Mouse (Mus musculus) kidney, postnatal 4 days (tissue): ENCODE data around the gene Bptf.
A peak's percentile ranks its signal among the peaks of the same experiment; 100 is the strongest.
"Not testable (repeated sequence)": the region's sequence is repeated elsewhere in the genome, so short reads cannot be mapped to it uniquely, and the experiment has no call there.

ENCODE experiments used
- DNase-seq, 2 experiments: peaks; one replicate each; pipeline ENCODE4 v3.0.0; 2021; ENCODE audit warnings: mixed read lengths in 2 of 2

The Bptf gene

GRCm38 (mm10) chr11:107016893-107017292 is 115.0 kb downstream of the Bptf start:
- peak in 1 of 2 experiments; percentile 42 for DNase-seq

- not testable (repeated sequence) for DNase-seq
Measured at GRCm38 (mm10) chr11:107015535-107016187, 116.3 kb downstream of the Bptf start.

- DNase-seq = peak in 1 of 2 experiments; percentile 48
Measured at GRCm38 (mm10) chr11:107014597-107015309, 117.2 kb downstream of the Bptf start.

GRCm38 (mm10) chr11:107014020-107014585 is 117.8 kb downstream of the Bptf start:
- peak in 1 of 2 experiments; percentile 22 for DNase-seq

GRCm38 (mm10) chr11:107012324-107013017 is 119.5 kb downstream of the Bptf start:
- DNase-seq = peak; percentile 97 to 98

- peak; percentile 22 to 33 for DNase-seq
Measured at GRCm38 (mm10) chr11:107011669-107012323, 120.1 kb downstream of the Bptf start.

- DNase-seq = no peak
Measured at GRCm38 (mm10) chr11:107011171-107011570, 120.8 kb downstream of the Bptf start.

GRCm38 (mm10) chr11:107010447-107010846 is 121.5 kb downstream of the Bptf start:
- no peak for DNase-seq

GRCm38 (mm10) chr11:107005538-107005937 is 126.4 kb downstream of the Bptf start:
- DNase-seq = peak; percentile 46 to 52

- DNase-seq = peak in 1 of 2 experiments; percentile 30
Measured at GRCm38 (mm10) chr11:107001760-107002675, 129.9 kb downstream of the Bptf start.

- no peak for DNase-seq
Measured at GRCm38 (mm10) chr11:106999949-107000513, 131.9 kb downstream of the Bptf start.

GRCm38 (mm10) chr11:106999151-106999948 is 132.6 kb downstream of the Bptf start, which contains the start of gene Kpna2:
TSS of gene Kpna2 (minus strand) at chr11:106999541.
- peak; percentile 93 to 95 for DNase-seq

- DNase-seq = no peak
Measured at GRCm38 (mm10) chr11:106998651-106999150, 133.2 kb downstream of the Bptf start.

- peak in 1 of 2 experiments; percentile 19 for DNase-seq
Measured at GRCm38 (mm10) chr11:106997976-106998375, 134.0 kb downstream of the Bptf start.

- DNase-seq = not testable (repeated sequence)
Measured at GRCm38 (mm10) chr11:106996492-106996891, 135.4 kb downstream of the Bptf start.

GRCm38 (mm10) chr11:106994246-106995085 is 137.5 kb downstream of the Bptf start:
- no peak for DNase-seq

- DNase-seq = no peak
Measured at GRCm38 (mm10) chr11:106987384-106987783, 144.5 kb downstream of the Bptf start.

GRCm38 (mm10) chr11:106985979-106986604 is 145.8 kb downstream of the Bptf start:
- DNase-seq = not testable (repeated sequence)
